Mouse (Mus musculus) cerebellum, adult 2 months (tissue): ENCODE results near the gene Rimklb. TPM values are rescaled to one million over a fixed set of nuclear protein-coding genes. Genes with fewer than 3 reads are reported as not detected.

Source experiments
- DNase-seq, 2 experiments: peaks; one replicate each; pipeline ENCODE4 v3.0.0; 2021
- H3K27ac ChIP-seq: fragments of 200-500 bp; 2 replicates; pipeline ENCODE4 v1.5.1; 2012; ENCODE audit warnings: low read length, control low read depth, inconsistent platforms; ENCODE audit not compliant: insufficient read depth
- H3K27me3 ChIP-seq: fragments of 200-500 bp; 2 replicates; pipeline ENCODE4 v1.6.1; 2012; ENCODE audit warnings: inconsistent platforms, mild to moderate bottlenecking, low read length, moderate library complexity; ENCODE audit not compliant: control insufficient read depth, insufficient read depth
- H3K4me1 ChIP-seq: fragments of 200-500 bp; 2 replicates; pipeline ENCODE4 v1.6.1; 2011; ENCODE audit warnings: low read length; ENCODE audit not compliant: control insufficient read depth, insufficient read depth
- H3K4me3 ChIP-seq: fragments of 200-500 bp; replicated peaks from 2 replicates; pipeline ENCODE3; 2011; ENCODE audit warnings: mild to moderate bottlenecking, low read depth, low read length, control low read depth; ENCODE audit not compliant: insufficient read depth
- CTCF ChIP-seq: fragments of 200-500 bp; IDR thresholded peaks from 2 replicates; pipeline ENCODE4 v1.5.1; 2011; ENCODE audit warnings: low read depth, mild to moderate bottlenecking, control low read depth, low read length, moderate library complexity, borderline replicate concordance; ENCODE audit not compliant: insufficient read depth
- POLR2A ChIP-seq: fragments of 200-500 bp; IDR thresholded peaks from 2 replicates; pipeline ENCODE4 v1.6.1; 2011; ENCODE audit warnings: low read length, control low read depth, borderline replicate concordance; ENCODE audit not compliant: insufficient read depth
- WGBS: fragments of 180-500 bp; shearing (Covaris S2); methylation state at CpG from one replicate; pipeline ENCODE4 v1.1.7; 2018; 5-methylcytosine and 5-hydroxymethylcytosine counted together
- polyA plus RNA-seq: library from polyadenylated mRNA; depleted of rRNA; stranded (reverse); fragments of >200 nt; gene quantifications from 2 replicates; pipeline ENCODE4 v1.2.3, GENCODE M21; 2012

Rimklb gene
- polyA plus RNA-seq, 1 experiment, result 32.7 TPM

GRCm38 (mm10) chr6:122470240-122470639, 28.3 kb downstream of the Rimklb start:
- WGBS, result 100% methylated on average over 2 of the region's 2 CpGs

DNA sequence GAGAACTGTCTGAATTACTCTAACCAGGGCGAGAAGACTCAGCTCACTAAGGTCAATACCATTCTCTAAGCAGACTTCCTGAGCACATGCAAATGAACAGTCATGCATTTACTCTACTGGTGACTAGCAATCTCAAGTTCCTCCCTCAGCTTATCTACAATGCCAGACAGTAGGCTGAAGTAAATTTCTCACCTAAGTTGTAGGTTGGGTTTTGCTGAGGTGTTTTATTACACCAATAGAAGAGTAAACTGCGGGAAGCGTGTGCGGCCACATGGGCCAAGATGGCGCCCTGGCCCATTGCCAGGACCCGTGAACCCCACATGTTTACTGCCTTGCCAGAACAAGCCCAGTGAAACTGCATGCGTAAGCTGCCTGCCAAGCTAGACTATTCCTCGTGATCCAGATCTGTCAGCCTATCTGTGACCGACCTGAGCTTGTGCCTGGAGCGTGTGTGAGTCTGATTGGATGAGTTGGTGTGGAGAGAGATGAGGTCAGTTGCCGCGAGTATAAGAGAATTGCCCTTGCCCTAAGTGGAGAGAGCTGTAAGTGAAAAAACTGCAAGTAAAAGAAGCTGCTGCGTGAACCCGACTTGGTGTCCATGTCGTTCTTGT, 29.4 kb downstream of the Rimklb start:
- WGBS, result 77% methylated on average over 15 of the region's 15 CpGs
- no peaks in the 10 kb centered on the region for H3K27me3 ChIP-seq
- no peak overlapping the region for H3K27ac ChIP-seq
- no peak overlapping the region for H3K4me3 ChIP-seq
- DNase-seq, result no peak
- no peaks in the 10 kb centered on the region for H3K4me1 ChIP-seq
- TF ChIP-seq CTCF (no peak), POLR2A (no peak)

More at GRCm38 (mm10) chr6:122470240-122470639, 28.3 kb downstream of the Rimklb start:
- Histone ChIP-seq H3K27ac (no peak overlapping the region), H3K27me3 (no peaks in the 10 kb centered on the region), H3K4me1 (no peaks in the 10 kb centered on the region), H3K4me3 (no peak overlapping the region)
- DNase-seq, result no peak
- TF ChIP-seq POLR2A (no peak), CTCF (no peak)

- no peaks in the 10 kb centered on the region for H3K4me1 ChIP-seq
- no peak overlapping the region for H3K4me3 ChIP-seq
- no peaks in the 10 kb centered on the region for H3K27me3 ChIP-seq
- no peak for DNase-seq
- WGBS, result 28% methylated on average over 3 of the region's 3 CpGs
- TF ChIP-seq POLR2A (no peak), CTCF (no peak)
- H3K27ac ChIP-seq, result no peak overlapping the region
Observed at GRCm38 (mm10) chr6:122466092-122466713, 32.4 kb downstream of the Rimklb start.

DNA sequence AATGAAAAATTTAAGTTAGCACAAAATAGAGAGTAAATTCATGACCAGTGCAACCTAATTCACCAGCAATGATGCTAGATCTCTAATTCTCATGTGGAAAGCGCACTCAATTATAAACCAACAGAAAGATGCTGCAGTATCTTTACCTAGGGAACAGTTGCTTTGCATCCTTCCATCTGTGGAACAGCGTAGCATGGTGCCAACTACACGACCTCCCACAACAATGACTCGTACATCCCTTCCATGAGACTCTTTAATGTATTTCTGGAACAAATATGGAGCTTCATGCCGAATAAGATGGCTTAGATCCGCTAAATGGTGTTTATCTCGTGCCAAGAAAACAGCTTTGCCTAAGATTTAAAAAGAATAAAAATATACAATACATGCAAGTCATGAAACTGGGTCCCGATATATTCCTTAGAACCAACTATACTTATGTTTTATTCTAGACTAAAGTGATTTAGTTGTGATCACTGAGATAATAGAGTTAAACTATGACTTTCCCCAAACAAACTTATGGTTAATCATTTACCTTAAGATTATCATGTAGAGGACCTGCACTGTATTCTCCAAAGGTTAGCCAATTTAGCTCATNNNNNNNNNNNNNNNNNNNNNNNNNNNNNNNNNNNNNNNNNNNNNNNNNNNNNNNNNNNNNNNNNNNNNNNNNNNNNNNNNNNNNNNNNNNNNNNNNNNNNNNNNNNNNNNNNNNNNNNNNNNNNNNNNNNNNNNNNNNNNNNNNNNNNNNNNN, 39.4 kb downstream of the Rimklb start:
- WGBS, result 95% methylated on average over 8 of the region's 8 CpGs
- H3K27me3 ChIP-seq, result no peaks in the 10 kb centered on the region
- no peak overlapping the region for H3K27ac ChIP-seq
- DNase-seq, result no peak
- TF ChIP-seq POLR2A (no peak), CTCF (no peak)
- H3K4me1 ChIP-seq, result no peaks in the 10 kb centered on the region
- H3K4me3 ChIP-seq, result no peak overlapping the region

DNA sequence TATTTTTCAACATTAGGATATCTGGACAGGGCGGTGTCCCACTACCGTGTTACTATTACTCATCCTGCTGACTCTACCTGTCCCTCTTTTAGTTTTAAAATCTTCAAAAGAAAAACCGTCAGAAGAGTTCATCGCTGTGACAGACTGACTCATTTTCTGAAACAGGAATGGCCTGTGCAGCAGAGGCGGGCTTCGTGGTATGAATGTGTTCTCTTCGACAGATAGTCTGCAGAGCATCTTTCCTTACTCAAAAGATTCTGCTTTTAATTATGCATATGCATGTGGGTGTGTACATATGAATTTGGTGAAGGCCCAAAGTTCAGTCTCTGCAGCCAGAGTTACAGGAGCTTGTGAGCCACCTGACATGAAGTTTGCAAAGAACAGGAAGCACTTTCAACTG, 50.7 kb downstream of the Rimklb start:
- TF ChIP-seq CTCF (no peak), POLR2A (no peak)
- no peak for DNase-seq

DNA sequence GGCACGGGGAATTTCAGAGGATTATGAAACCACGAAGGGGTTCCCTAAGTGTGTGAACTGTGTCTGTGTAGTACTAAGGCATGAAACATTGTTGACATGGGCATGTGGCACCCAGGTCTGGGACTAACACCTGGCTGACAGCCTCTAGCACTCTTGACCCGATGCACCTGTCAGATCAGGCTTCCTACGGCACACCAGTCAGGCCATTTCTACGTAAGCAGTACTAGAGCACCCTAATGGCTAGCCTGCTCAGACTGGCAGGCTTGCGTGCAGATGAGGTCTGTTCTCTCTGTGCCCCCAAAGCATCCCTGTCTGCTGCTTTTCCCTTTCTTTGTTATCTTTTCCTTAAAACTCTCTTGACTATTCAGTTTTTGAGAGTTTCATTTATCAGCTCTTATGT, 53.3 kb downstream of the Rimklb start:
- TF ChIP-seq POLR2A (no peak), CTCF (no peak)
- 51% methylated on average over 6 of the region's 6 CpGs for WGBS
- H3K4me3 ChIP-seq, result no peak overlapping the region

More for the DNA sequence above, 50.7 kb downstream of the Rimklb start:
- WGBS, result 92% methylated on average over 7 of the region's 7 CpGs
- Histone ChIP-seq H3K4me3 (no peak overlapping the region), H3K27me3 (no peaks in the 10 kb centered on the region), H3K27ac (no peak overlapping the region), H3K4me1 (no peaks in the 10 kb centered on the region)

DNA sequence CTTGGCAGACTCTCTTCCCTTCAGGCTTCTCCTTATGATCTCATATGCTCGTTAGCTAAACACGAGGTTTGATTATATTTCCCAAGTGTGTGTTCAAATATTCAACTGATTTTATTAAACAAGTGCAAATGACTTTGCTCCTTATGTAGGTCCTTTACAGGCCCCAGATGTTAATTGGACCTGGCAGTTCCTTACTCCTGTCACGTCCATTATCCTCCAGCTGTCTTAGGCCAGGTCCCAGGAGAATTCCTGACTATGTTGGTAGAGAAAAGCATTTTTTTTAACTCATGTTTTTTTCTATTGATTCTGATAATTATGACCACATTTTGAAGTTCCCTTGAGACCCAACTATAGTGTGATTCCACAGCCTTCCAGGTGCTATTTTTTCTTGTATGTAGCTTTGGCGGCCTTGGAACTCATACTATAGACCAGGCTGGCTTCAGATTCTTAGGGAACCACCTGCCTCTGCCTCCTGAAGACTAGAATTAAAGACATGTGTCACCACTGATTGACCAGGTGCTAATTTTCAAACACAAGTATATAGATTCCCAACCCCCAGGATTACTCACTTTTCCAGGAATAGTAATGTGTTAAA, 57.8 kb downstream of the Rimklb start:
- Histone ChIP-seq H3K27ac (no peak overlapping the region), H3K4me3 (no peak overlapping the region), H3K4me1 (no peaks in the 10 kb centered on the region), H3K27me3 (no peaks in the 10 kb centered on the region)
- no peak for TF ChIP-seq CTCF
- no peak for TF ChIP-seq POLR2A
- WGBS, result 45% methylated on average over 4 of the region's 4 CpGs
- no peak for DNase-seq

More for the DNA sequence above, 53.3 kb downstream of the Rimklb start:
- Histone ChIP-seq H3K4me1 (no peaks in the 10 kb centered on the region), H3K27ac (no peak overlapping the region), H3K27me3 (no peaks in the 10 kb centered on the region)
- DNase-seq, result no peak

- H3K4me3 ChIP-seq, result no peak overlapping the region
- no peaks in the 10 kb centered on the region for H3K27me3 ChIP-seq
- no peaks in the 10 kb centered on the region for H3K4me1 ChIP-seq
- no peak for TF ChIP-seq CTCF
- no peak for TF ChIP-seq POLR2A
- DNase-seq, result no peak
- WGBS, result 85% methylated on average over 4 of the region's 4 CpGs
- no peak overlapping the region for H3K27ac ChIP-seq
Observed at GRCm38 (mm10) chr6:122439249-122439648, 59.3 kb downstream of the Rimklb start.
